ENCODE assay signal across 22 mouse cellular contexts in the genomic region with DNA sequence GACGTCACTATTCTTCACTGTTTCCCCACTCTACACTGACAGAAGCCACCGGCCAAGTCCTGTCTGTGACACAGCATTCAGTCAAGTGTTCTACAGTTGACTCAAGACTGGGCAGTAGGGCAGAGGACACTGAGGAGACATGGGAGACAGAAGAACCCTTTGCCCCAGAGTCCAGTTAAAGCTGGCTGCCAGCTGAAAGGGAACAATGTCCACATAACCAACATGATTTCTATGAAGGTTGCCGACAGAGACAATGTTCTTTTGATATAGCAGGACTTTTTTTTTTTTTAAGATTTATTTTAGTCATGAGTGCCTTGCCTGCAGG. TPM values are rescaled to one million over a fixed set of nuclear protein-coding genes. Genes with fewer than 3 reads are reported as not detected.
DNase-seq lines count a peak whose midpoint lies in the region; ATAC-seq and TF ChIP-seq lines count a peak whose summit lies in the region.
"Had no signal": no experiment of that assay in that cellular context is flagged by ENCODE, and none has a peak within 500 bp of the region (broad histone marks: within the 10 kb centered on the region; RNA-seq: fewer than 3 reads in every experiment).

No protein-coding gene starts in this region.

- DNase-seq in kidney, adult 11 months: peak; percentile 69
- DNase-seq in kidney, postnatal 14 days: no peak
- peak; percentile 71 for DNase-seq in midbrain, embryonic 11.5 days (ENCODE audit: low spot score, missing footprints)
- peak; percentile 27 for DNase-seq in kidney, postnatal 10 days
- peak; percentile 61 for DNase-seq in stomach, postnatal 0 days (ENCODE audit: low spot score)
- no peak for DNase-seq in layer of hippocampus, adult 8-10 months (ENCODE audit: low spot score in 2 of 2)
- DNase-seq in frontal cortex, postnatal 10 days (ENCODE audit: low spot score in 2 of 2): no peak
- DNase-seq: cerebellum, adult 8-10 months; lung, adult 2 months; lung, postnatal 36 days; right cerebral cortex, adult 18-20 months; thymus, postnatal 25 days had no signal

- no peak overlapping the region for H3K9ac ChIP-seq in midbrain, embryonic 11.5 days (ENCODE audit: low read length)
- H3K9ac ChIP-seq in midbrain, embryonic 16.5 days (ENCODE audit: low read depth, low read length): no peak overlapping the region
- no peak overlapping the region for H3K9ac ChIP-seq in stomach, postnatal 0 days (ENCODE audit: low read length)
- H3K9ac ChIP-seq: forebrain, embryonic 12.5 days; hindbrain, embryonic 13.5 days; midbrain, embryonic 12.5 days; neural tube, embryonic 13.5 days had no signal

- TF ChIP-seq CTCF in stomach, postnatal 0 days (IDR thresholded peaks at IDR 0.05; ENCODE audit: low read depth): no peak

- no peaks in the 10 kb centered on the region for H3K36me3 ChIP-seq in midbrain, embryonic 11.5 days (ENCODE audit: control insufficient read depth, insufficient read depth, low read length)
- no peaks in the 10 kb centered on the region for H3K36me3 ChIP-seq in midbrain, embryonic 16.5 days (ENCODE audit: control insufficient read depth, insufficient read depth, low read length)
- no peaks in the 10 kb centered on the region for H3K36me3 ChIP-seq in stomach, postnatal 0 days (ENCODE audit: control insufficient read depth, insufficient read depth, low read length)
- H3K36me3 ChIP-seq: embryonic facial prominence, embryonic 10.5 days; forebrain, embryonic 12.5 days; hindbrain, embryonic 13.5 days; midbrain, embryonic 12.5 days; neural tube, embryonic 13.5 days had no signal

- H3K9me3 ChIP-seq in midbrain, embryonic 11.5 days (ENCODE audit: control insufficient read depth, low read length): no peaks in the 10 kb centered on the region
- H3K9me3 ChIP-seq in midbrain, embryonic 16.5 days (replicated peaks; ENCODE audit: control insufficient read depth, low read length, poor library complexity, severe bottlenecking): no peaks in the 10 kb centered on the region
- no peaks in the 10 kb centered on the region for H3K9me3 ChIP-seq in stomach, postnatal 0 days (ENCODE audit: control insufficient read depth, low read length)
- H3K9me3 ChIP-seq: embryonic facial prominence, embryonic 10.5 days; forebrain, embryonic 12.5 days; hindbrain, embryonic 13.5 days; midbrain, embryonic 12.5 days; neural tube, embryonic 13.5 days had no signal

- TF ChIP-seq EP300 in stomach, postnatal 0 days (optimal IDR thresholded peaks at IDR 0.05): no peak

- no peak overlapping the region for H3K27ac ChIP-seq in midbrain, embryonic 11.5 days (ENCODE audit: low read depth, low read length)
- no peak overlapping the region for H3K27ac ChIP-seq in midbrain, embryonic 16.5 days (ENCODE audit: low read length)
- H3K27ac ChIP-seq in stomach, postnatal 0 days (replicated peaks): peak overlapping the region; percentile 85
- H3K27ac ChIP-seq: embryonic facial prominence, embryonic 10.5 days; forebrain, embryonic 12.5 days; hindbrain, embryonic 13.5 days; midbrain, embryonic 12.5 days; neural tube, embryonic 13.5 days had no signal

- no peaks in the 10 kb centered on the region for H3K27me3 ChIP-seq in midbrain, embryonic 11.5 days (ENCODE audit: control insufficient read depth, insufficient read depth, low read length)
- no peaks in the 10 kb centered on the region for H3K27me3 ChIP-seq in midbrain, embryonic 16.5 days (ENCODE audit: control insufficient read depth, insufficient read depth, low read depth, low read length)
- H3K27me3 ChIP-seq in stomach, postnatal 0 days (ENCODE audit: control insufficient read depth, insufficient read depth, low read length): no peaks in the 10 kb centered on the region
- H3K27me3 ChIP-seq: forebrain, embryonic 12.5 days; hindbrain, embryonic 13.5 days; midbrain, embryonic 12.5 days; neural tube, embryonic 13.5 days had no signal

- no peak for ATAC-seq in midbrain, embryonic 11.5 days (ENCODE audit: low FRiP score)
- ATAC-seq in midbrain, embryonic 16.5 days: no peak
- peak; percentile 81 for ATAC-seq in stomach, postnatal 0 days (ENCODE audit: low FRiP score, low TSS enrichment)
- ATAC-seq: inflammation-experienced regulatory T-cells, adult 6 months had no signal

- no peaks in the 10 kb centered on the region for H3K4me1 ChIP-seq in midbrain, embryonic 11.5 days (ENCODE audit: control insufficient read depth, insufficient read depth, low read length)
- H3K4me1 ChIP-seq in midbrain, embryonic 16.5 days (ENCODE audit: control insufficient read depth, insufficient read depth, low read length): no peaks in the 10 kb centered on the region
- H3K4me1 ChIP-seq in stomach, postnatal 0 days (replicated peaks; ENCODE audit: control insufficient read depth, insufficient read depth): no peaks in the 10 kb centered on the region

- H3K4me3 ChIP-seq in midbrain, embryonic 11.5 days (ENCODE audit: low read depth, low read length): no peak overlapping the region
- no peak overlapping the region for H3K4me3 ChIP-seq in midbrain, embryonic 16.5 days (ENCODE audit: low read depth, low read length)
- no peak overlapping the region for H3K4me3 ChIP-seq in stomach, postnatal 0 days (ENCODE audit: low read depth, low read length)
- H3K4me3 ChIP-seq: embryonic facial prominence, embryonic 10.5 days; forebrain, embryonic 12.5 days; hindbrain, embryonic 13.5 days; midbrain, embryonic 12.5 days; neural tube, embryonic 13.5 days had no signal

- 83% methylated on average over 3 of the region's 3 CpGs for WGBS in midbrain, embryonic 11.5 days
- WGBS in midbrain, embryonic 16.5 days: 82% methylated on average over 3 of the region's 3 CpGs
- WGBS in stomach, postnatal 0 days: 51% methylated on average over 3 of the region's 3 CpGs

- H3K4me2 ChIP-seq in midbrain, embryonic 11.5 days: no peak overlapping the region
- no peak overlapping the region for H3K4me2 ChIP-seq in midbrain, embryonic 16.5 days (ENCODE audit: low read length)
- H3K4me2 ChIP-seq in stomach, postnatal 0 days (replicated peaks; ENCODE audit: low read depth): no peak overlapping the region
- H3K4me2 ChIP-seq: forebrain, embryonic 12.5 days; hindbrain, embryonic 13.5 days; midbrain, embryonic 12.5 days; neural tube, embryonic 13.5 days had no signal

RNA-seq across cellular contexts. Expression of a gene that starts 34.8 kb away (rescaled TPM):
- polyA plus RNA-seq in midbrain, embryonic 11.5 days (2014; fragmentation: Nextera tagmentation; extraction: Ambion mirVana): 179 and 186 TPM in 2 replicates
- polyA plus RNA-seq in midbrain, embryonic 16.5 days (2015; fragmentation: Nextera tagmentation; extraction: Ambion mirVana): 424 and 528 TPM in 2 replicates
- 3.5 and 4.2 TPM in 2 replicates for polyA plus RNA-seq in stomach, postnatal 0 days (2015; fragmentation: Nextera tagmentation; extraction: Ambion mirVana)
- total RNA-seq in layer of hippocampus, adult 8-10 months (2022): 100 to 1,000 TPM; 144 to 177 (median 163) TPM
- total RNA-seq: gastrocnemius, postnatal 14 days; heart, postnatal 10 days had no signal
- polyA plus RNA-seq: C2C12; inflammation-experienced regulatory T-cells, adult 6 months had no signal

RNA-seq across cellular contexts. Expression of a gene that starts 35.2 kb away (rescaled TPM):
- 73.5 and 79.6 TPM in 2 replicates for polyA plus RNA-seq in midbrain, embryonic 11.5 days (2014; fragmentation: Nextera tagmentation; extraction: Ambion mirVana)
- polyA plus RNA-seq in midbrain, embryonic 16.5 days (2015; fragmentation: Nextera tagmentation; extraction: Ambion mirVana): 85.7 and 93.4 TPM in 2 replicates
- polyA plus RNA-seq in stomach, postnatal 0 days (2015; fragmentation: Nextera tagmentation; extraction: Ambion mirVana): 59.4 and 70.9 TPM in 2 replicates
- total RNA-seq in layer of hippocampus, adult 8-10 months (2022): 100 to 1,000 TPM in 1 of 4 experiments, 10 to 100 TPM in 3; 72.5 to 101 (median 83.1) TPM

Comparison
In these comparisons a context has a peak if more than half of its experiments do, and no peak if none do; other contexts are left out.
1. DNase-seq: peak in kidney, adult 11 months (single experiment), midbrain, embryonic 11.5 days (single experiment), kidney, postnatal 10 days (single experiment) and stomach, postnatal 0 days (single experiment); none in kidney, postnatal 14 days (single experiment), layer of hippocampus, adult 8-10 months (0 of 2) and frontal cortex, postnatal 10 days (0 of 2).
2. RNA of a gene that starts 34.8 kb away (polyA plus RNA-seq): 424 to 528 TPM in midbrain, embryonic 16.5 days and 179 to 186 TPM in midbrain, embryonic 11.5 days; 3.5 to 4.2 TPM in stomach, postnatal 0 days; every median in the first group is over 10 times any median in the second.